Mouse (Mus musculus) midbrain, postnatal 0 days (tissue): ENCODE data around the gene Ccdc62. TPM values are rescaled to one million over a fixed set of nuclear protein-coding genes. Genes with fewer than 3 reads are reported as not detected.

Experiments used
- ATAC-seq: fragments of 200-750 bp; cut with Nextera tagmentation; 2 replicates; pipeline ENCODE4 v1.8.0; 2017; ENCODE audit warnings: moderate number of reproducible peaks, mild to moderate bottlenecking, moderate TSS enrichment, moderate library complexity; ENCODE audit not compliant: low FRiP score
- DNase-seq: peaks from one replicate; pipeline ENCODE4 v3.0.0-alpha.2; 2015; ENCODE audit warnings: low spot score
- H3K27ac ChIP-seq: fragments of 300-500 bp; sonication (generic); 2 replicates; pipeline ENCODE4 v1.5.1; 2014; ENCODE audit warnings: low read depth, mild to moderate bottlenecking, low read length, mixed read lengths
- H3K27me3 ChIP-seq: fragments of 300-500 bp; sonication (generic); 2 replicates; pipeline ENCODE4 v1.6.1; 2014; ENCODE audit warnings: low read length, control low read depth, mixed read lengths; ENCODE audit not compliant: insufficient read depth
- H3K36me3 ChIP-seq: fragments of 300-500 bp; sonication (generic); 2 replicates; pipeline ENCODE4 v1.6.1; 2014; ENCODE audit warnings: low read length, control low read depth, mixed read lengths; ENCODE audit not compliant: insufficient read depth
- H3K4me1 ChIP-seq: fragments of 300-500 bp; sonication (generic); 2 replicates; pipeline ENCODE4 v1.6.1; 2014; ENCODE audit warnings: mild to moderate bottlenecking, control low read depth, antibody characterized with exemption, low read length, mixed read lengths; ENCODE audit not compliant: insufficient read depth
- H3K4me2 ChIP-seq: fragments of 300-500 bp; sonication (generic); 2 replicates; pipeline ENCODE4 v1.6.1; 2014; ENCODE audit warnings: low read depth, mild to moderate bottlenecking, low read length, mixed read lengths; ENCODE audit not compliant: poor library complexity, severe bottlenecking
- H3K4me3 ChIP-seq: fragments of 300-500 bp; sonication (generic); 2 replicates; pipeline ENCODE4 v1.5.1; 2014; ENCODE audit warnings: low read depth, mild to moderate bottlenecking, low read length, moderate library complexity
- H3K9ac ChIP-seq: fragments of 300-500 bp; sonication (generic); replicated peaks from 2 replicates; pipeline ENCODE4 v1.6.1; 2014; ENCODE audit warnings: mild to moderate bottlenecking, low read length, moderate library complexity, mixed read lengths; ENCODE audit not compliant: poor library complexity, severe bottlenecking
- H3K9me3 ChIP-seq: fragments of 300-500 bp; sonication (generic); 2 replicates; pipeline ENCODE4 v1.6.1; 2016; ENCODE audit warnings: low read length, control low read depth
- CTCF ChIP-seq: IDR thresholded peaks from 2 replicates; pipeline ENCODE4 v1.5.1; 2016; ENCODE audit warnings: antibody characterized with exemption, mild to moderate bottlenecking
- WGBS: fragments of 180-500 bp; shearing (Covaris S2); extraction: QIAGEN DNeasy Blood & Tissue Kit; methylation state at CpG from one replicate; pipeline ENCODE4 v1.1.7; 2014; 5-methylcytosine and 5-hydroxymethylcytosine counted together
- polyA plus RNA-seq: library from polyadenylated mRNA; unstranded; fragments of >200 nt; fragmentation: Nextera tagmentation; extraction: Ambion mirVana; gene quantifications from 2 replicates; pipeline ENCODE4 v1.2.1, GENCODE M21; 2015
- total RNA-seq: library from RNA; depleted of rRNA; stranded (reverse); fragments of >200 nt; gene quantifications from 2 replicates; pipeline ENCODE4 v1.2.3, GENCODE M21; 2014

Gene Ccdc62
- total and polyA plus RNA-seq, 2 experiments from 2014 or later: 0.27 to 2.9 TPM

GRCm38 (mm10) chr5:123906146-123906975 is 24.1 kb upstream of the Ccdc62 start:
- Histone ChIP-seq H3K9me3 (no peaks in the 10 kb centered on the region), H3K4me2 (peak overlapping the region; percentile 93), H3K27me3 (no peaks in the 10 kb centered on the region), H3K4me3 (peak overlapping the region; percentile 94; the same call in 1 of the 2 replicates), H3K4me1 (peaks cover 11% of the 10 kb centered on the region; the same call in 1 of the 2 replicates), H3K27ac (no peak overlapping the region), H3K9ac (no peak overlapping the region; the same call in 1 of the 2 replicates), H3K36me3 (peaks cover 10% of the 10 kb centered on the region)
- DNase-seq: no peak
- ATAC-seq: no peak
- TF ChIP-seq CTCF: no peak
- WGBS: 68% methylated on average over 17 of the region's 17 CpGs

GRCm38 (mm10) chr5:123906976-123907630 is 23.4 kb upstream of the Ccdc62 start, which contains the start of gene Denr:
Gene Denr, plus strand, starts transcription at chr5:123907175.
- no peaks in the 10 kb centered on the region for H3K9me3 ChIP-seq
- peak; percentile 95 for ATAC-seq
- H3K27me3 ChIP-seq: no peaks in the 10 kb centered on the region
- peak within 1 kb of the TSS; percentile 94 for H3K4me3 ChIP-seq
- WGBS: under 1% methylated on average over 57 of the region's 61 CpGs
- DNase-seq: peak; percentile 97
- H3K4me2 ChIP-seq: peak within 1 kb of the TSS; percentile 93
- peak; percentile 97 for TF ChIP-seq CTCF
- H3K36me3 ChIP-seq: peaks cover 10% of the 10 kb centered on the region
- peaks cover 11% of the 10 kb centered on the region; the same call in 1 of the 2 replicates for H3K4me1 ChIP-seq
- H3K9ac ChIP-seq: peak within 1 kb of the TSS; percentile 96
- H3K27ac ChIP-seq: peak within 1 kb of the TSS; percentile 71

GRCm38 (mm10) chr5:123907631-123907977 is 22.9 kb upstream of the Ccdc62 start:
- H3K4me3 ChIP-seq: peak overlapping the region; percentile 94
- H3K9me3 ChIP-seq: no peaks in the 10 kb centered on the region
- 7% methylated on average over 10 of the region's 10 CpGs for WGBS
- H3K27me3 ChIP-seq: no peaks in the 10 kb centered on the region
- H3K36me3 ChIP-seq: peaks cover 10% of the 10 kb centered on the region
- peak overlapping the region; percentile 96 for H3K9ac ChIP-seq
- peak overlapping the region; percentile 71 for H3K27ac ChIP-seq
- no peak; the same call in 1 of the 2 replicates for ATAC-seq
- TF ChIP-seq CTCF: no peak
- H3K4me2 ChIP-seq: peak overlapping the region; percentile 93
- H3K4me1 ChIP-seq: peaks cover 11% of the 10 kb centered on the region; the same call in 1 of the 2 replicates
- no peak for DNase-seq

GRCm38 (mm10) chr5:123914852-123915251 is 15.6 kb upstream of the Ccdc62 start:
- Histone ChIP-seq H3K9me3 (no peaks in the 10 kb centered on the region), H3K4me1 (no peaks in the 10 kb centered on the region), H3K9ac (no peak overlapping the region), H3K36me3 (peaks cover 35% of the 10 kb centered on the region), H3K4me3 (no peak overlapping the region), H3K4me2 (no peak overlapping the region), H3K27me3 (no peaks in the 10 kb centered on the region), H3K27ac (no peak overlapping the region)
- no peak for TF ChIP-seq CTCF
- ATAC-seq (no peak), DNase-seq (no peak)
- 92% methylated on average over 3 of the region's 3 CpGs for WGBS

- H3K4me1 ChIP-seq: no peaks in the 10 kb centered on the region
- TF ChIP-seq CTCF: no peak
- no peak for DNase-seq
- no peaks in the 10 kb centered on the region for H3K9me3 ChIP-seq
- ATAC-seq: no peak
- peaks cover 68% of the 10 kb centered on the region for H3K36me3 ChIP-seq
- WGBS: 92% methylated on average over 6 of the region's 6 CpGs
- no peak overlapping the region for H3K27ac ChIP-seq
- no peak overlapping the region for H3K4me2 ChIP-seq
- no peak overlapping the region for H3K4me3 ChIP-seq
- H3K27me3 ChIP-seq: no peaks in the 10 kb centered on the region
- H3K9ac ChIP-seq: no peak overlapping the region
Measured at GRCm38 (mm10) chr5:123922112-123922511, 8.4 kb upstream of the Ccdc62 start.

GRCm38 (mm10) chr5:123927118-123927517 is 3.4 kb upstream of the Ccdc62 start, which contains the start of gene Gm43518:
Gene Gm43518, plus strand, starts transcription at chr5:123927418.
- Histone ChIP-seq H3K9ac (no peak within 1 kb of the TSS), H3K4me3 (no peak within 1 kb of the TSS), H3K36me3 (peaks cover 46% of the 10 kb centered on the region), H3K4me2 (no peak within 1 kb of the TSS), H3K27ac (no peak within 1 kb of the TSS), H3K4me1 (0 out of 2 replicates have a peak, but pooled peaks cover 2% of the 10 kb centered on the region), H3K9me3 (no peaks in the 10 kb centered on the region), H3K27me3 (no peaks in the 10 kb centered on the region)
- TF ChIP-seq CTCF: no peak
- ATAC-seq (no peak), DNase-seq (no peak)
- WGBS: 96% methylated on average over 9 of the region's 9 CpGs
